Mouse (Mus musculus) erythroid progenitor cell, adult 5-6 weeks (primary cell): ENCODE measurements around the gene Ccdc6. TPM values are rescaled to one million over a fixed set of nuclear protein-coding genes. Genes with fewer than 3 reads are reported as not detected.

Source experiments
- ATAC-seq: replicated peaks from 2 replicates; pipeline ENCODE4 v1.8.0; 2016; ENCODE audit warnings: moderate number of reproducible peaks, mild to moderate bottlenecking, moderate TSS enrichment, inconsistent platforms; ENCODE audit not compliant: poor library complexity, low FRiP score, severe bottlenecking
- total RNA-seq, 2 experiments: library from RNA; stranded (forward) in 1 of 2; stranded (reverse) in 1 of 2; fragments of 150-400 nt in 1 of 2; fragments of 186-747, 209-891 nt in 1 of 2; gene quantifications; 2 replicates each; pipeline versions ENCODE4 v1.2.3 to v1.2.4; 2015 to 2017; ENCODE audit warnings: low replicate concordance in 2 of 2

The Ccdc6 gene
- total RNA-seq, 2 experiments from 2014 or later = 25.2 to 46.6 TPM

DNA sequence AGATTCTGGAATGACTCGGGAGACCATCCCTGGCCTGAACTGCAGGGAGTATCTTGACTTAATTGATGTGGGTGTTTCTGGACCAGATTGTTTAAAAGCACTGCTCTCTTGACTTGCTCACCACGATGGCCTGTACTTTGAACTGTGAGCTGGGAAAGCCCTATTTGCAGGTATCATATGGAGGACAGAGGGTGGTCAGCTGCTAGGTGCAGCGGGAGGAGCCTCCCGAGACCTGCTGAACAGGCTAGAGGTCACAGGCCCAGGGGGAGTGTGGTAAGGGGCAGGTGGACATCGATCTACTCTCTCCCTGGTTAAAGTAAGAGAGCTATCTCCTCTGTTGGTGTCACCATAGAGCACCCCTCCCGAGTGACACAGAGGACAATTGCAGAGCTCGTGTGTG is 28.6 kb downstream of the Ccdc6 start:
- ATAC-seq = no peak

DNA sequence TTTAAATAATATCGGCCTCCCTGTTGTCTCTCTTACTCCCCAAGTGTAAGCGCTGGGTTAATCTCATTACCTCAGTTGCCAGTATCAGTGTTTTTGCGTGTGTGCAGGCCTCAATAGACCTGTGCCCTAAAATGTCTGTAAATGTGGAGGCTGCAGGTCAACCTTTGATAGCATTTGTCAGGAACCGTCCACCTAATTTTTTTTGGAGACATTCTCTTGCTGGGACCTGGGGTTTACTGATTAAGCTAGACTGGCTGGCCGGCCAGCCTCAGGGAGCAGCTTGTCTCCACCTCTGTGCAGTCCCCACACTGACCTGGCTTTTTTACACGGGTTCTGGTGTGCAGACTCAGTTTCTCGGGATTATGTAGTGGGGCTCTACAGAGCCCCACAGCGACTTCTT is 30.4 kb downstream of the Ccdc6 start:
- ATAC-seq = peak; percentile 85

DNA sequence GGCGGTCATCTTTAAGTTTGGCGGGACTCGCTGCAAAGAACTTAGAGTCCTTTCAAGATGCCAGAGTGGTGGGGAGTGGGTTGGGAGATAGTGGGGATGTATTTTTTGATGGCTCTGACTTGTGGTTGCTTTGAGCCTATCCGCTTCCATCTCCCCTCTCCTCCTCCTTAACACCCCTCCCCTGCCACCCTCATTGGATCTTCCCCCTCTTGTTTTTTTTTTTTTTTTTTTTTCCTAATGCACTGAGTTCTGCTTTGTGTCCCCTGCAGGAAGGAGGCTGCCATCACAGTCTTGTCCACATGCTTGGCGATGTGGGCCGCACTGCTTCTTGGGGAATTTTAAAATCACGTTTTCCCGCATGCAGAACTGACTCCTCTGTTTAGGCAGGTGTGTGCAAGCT is 31.5 kb downstream of the Ccdc6 start:
- ATAC-seq = no peak

DNA sequence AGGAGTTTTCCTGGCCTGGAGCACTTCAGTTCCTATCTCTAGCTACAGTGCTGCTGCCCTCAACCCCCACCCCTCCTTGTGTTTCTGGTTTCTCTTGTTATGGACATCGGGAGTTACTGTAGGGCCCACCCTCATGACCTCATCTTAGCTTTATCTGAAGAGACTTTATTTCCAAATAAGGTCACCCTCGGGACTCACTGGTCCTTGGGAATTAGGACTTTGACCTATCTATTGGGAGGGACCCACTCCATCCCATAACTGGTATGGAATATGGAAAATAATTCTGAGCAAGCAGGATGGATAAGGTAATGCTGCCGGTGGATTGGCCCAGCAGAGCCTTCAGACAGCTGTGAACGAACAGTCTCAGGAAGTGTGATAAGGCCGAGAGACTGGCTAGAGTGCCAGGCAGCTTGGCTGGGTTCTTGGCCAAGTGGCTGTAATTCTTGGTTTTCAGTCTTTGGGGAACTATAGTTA is 35.2 kb downstream of the Ccdc6 start:
- peak; percentile 47; the same call in 1 of the 2 replicates for ATAC-seq

DNA sequence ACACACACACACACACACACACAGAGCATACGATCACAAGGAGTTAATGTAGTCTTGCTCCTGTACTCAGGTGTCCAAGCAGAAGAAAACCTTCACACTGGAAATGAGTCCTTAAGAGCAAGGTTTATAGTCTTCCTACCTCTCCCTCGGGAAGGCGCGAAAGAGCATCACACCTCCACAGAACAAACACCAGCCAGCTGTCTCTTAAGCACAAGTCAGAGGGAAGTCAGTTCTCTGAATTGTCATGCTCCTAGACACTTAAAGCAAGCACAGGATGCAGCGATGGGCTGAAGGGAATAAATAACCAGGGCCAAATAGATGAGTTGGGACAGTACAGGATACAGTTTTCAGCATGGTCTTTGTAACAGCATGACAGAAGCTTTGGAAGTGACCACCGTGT is 35.8 kb downstream of the Ccdc6 start:
- no peak for ATAC-seq

DNA sequence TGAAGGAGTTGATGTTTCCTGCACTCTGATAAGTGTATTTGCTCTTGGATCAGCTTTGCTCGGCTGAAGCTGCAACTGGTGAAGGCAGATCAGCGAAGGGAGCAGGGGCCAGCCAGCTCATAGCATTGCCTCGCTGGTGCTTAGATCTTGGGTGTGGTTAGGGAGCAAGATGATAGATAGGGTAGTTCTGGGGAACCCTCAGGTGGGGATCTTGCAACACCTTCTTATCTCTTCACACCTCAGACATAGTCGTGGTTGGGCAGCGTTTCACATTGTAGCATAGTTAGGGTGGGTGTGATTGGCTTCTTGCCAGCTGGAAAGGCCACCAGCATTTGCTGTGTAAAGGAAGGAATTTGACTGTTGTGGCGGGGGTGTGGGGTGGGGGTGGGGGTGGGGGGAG is 36.3 kb downstream of the Ccdc6 start:
- ATAC-seq = peak; percentile 72

DNA sequence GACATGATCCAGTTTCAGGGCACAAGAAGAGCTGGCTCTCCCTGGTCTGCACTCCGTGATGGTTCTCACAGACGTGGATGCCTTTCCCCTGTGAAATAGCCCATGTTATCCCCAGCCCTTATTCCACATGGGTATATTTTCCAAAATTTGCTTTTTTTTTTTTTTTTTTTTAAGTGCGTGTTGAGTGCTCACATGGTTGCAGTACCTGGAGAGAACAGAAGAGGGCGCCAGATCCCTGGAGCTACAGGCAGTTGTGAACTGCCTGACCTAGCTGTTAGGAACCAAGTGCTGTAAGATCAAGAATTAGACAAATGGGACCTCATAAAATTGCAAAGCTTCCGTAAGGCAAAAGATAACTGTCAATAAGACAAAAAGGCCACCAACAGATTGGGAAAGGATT is 38.8 kb downstream of the Ccdc6 start:
- no peak for ATAC-seq

DNA sequence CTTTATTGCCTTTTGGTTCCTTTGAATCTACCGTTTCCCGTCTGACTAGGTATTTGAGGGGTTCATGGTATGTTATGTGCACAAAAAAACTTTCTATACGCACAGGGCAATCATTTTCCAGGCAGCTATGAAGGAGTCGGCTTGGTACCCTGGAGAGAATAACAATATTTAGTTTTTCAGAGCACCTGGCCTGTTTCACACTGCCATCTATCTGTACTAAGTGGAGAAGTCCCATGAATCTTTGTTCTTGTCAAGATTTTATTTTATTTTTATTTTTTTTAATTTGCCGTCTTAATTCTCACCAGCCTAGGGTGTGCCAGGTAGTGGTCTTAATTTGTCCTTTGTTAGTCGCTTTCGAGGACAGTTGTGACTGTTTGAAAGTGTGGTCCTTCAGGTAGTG is 40.7 kb downstream of the Ccdc6 start:
- ATAC-seq = no peak

DNA sequence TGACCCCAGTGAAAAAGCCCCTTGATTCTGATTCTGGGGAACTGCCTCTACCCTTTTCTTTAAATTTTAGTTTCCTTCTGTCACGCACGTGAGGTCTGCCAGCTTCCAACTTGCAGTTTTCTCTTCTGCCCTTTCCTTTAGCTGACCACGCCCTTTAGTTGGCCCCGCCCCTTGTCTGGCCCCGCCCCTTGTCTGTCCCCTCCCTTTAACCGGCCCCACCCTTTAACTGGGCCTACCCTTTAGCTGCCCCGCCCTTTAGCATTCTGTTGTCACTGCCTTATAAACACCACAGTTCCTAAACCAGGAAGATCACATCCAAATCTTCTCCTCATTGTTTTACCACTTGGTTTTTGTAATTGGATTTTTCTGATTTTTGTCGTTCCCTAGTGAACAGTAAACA is 41.2 kb downstream of the Ccdc6 start:
- ATAC-seq = peak; percentile 75

DNA sequence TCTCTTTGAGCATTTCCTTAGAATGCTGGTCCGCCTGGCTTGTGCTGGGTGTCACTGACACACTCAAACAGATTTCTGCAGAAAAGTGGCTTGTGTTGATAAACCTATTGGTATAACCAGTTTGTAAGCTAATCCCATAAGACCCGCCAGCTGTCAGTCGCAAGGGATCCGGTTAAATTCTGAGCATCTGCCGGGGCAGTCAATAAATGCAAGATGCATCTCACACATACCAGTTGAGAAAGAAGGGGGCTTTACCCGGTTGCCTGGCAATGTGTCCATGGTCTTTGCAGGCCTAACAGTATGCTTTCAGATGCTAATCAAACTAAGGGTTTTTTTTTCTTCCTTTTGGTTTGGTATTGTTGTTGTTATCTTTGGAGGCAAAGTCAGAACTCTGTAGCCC is 42.4 kb downstream of the Ccdc6 start:
- ATAC-seq = no peak

DNA sequence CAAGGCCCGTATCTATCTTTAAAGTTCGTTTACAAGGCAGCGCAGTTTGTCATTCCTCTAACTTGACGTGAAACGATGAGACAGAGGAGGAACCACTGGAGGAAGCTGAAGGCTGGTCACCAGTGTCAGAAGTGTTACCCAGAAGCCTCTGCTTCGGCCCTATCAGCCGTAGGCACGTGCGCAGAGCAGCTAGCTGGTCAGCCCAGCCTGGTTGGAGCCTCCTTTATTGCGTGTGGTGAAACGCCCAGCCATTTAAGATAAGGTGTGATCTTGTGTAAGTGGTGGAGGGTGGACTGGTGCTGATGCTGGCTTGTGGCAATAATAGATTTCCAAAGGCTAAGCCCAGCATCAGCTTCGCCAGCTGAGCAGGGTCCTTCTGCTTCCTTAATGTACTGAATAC is 43.5 kb downstream of the Ccdc6 start:
- peak; percentile 78 for ATAC-seq

DNA sequence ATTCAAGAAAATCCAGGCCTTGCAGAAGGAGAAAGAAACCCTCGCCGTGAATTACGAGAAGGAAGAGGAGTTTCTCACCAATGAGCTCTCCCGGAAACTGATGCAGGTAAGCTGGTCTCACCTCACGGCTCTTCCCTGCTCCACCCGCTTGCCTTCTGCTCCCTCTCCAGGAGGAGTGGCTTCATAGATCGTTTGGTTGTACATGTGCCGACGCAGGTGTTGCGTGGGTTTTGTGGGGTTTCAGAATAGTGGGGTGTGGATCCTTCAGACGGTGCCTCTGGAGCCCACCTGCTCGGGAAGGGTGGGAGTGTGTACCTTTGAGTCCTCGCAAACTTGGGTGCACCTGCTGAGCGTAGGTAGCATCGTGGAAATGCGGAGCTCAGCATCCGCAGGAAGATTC is 45.7 kb downstream of the Ccdc6 start:
- ATAC-seq = no peak

DNA sequence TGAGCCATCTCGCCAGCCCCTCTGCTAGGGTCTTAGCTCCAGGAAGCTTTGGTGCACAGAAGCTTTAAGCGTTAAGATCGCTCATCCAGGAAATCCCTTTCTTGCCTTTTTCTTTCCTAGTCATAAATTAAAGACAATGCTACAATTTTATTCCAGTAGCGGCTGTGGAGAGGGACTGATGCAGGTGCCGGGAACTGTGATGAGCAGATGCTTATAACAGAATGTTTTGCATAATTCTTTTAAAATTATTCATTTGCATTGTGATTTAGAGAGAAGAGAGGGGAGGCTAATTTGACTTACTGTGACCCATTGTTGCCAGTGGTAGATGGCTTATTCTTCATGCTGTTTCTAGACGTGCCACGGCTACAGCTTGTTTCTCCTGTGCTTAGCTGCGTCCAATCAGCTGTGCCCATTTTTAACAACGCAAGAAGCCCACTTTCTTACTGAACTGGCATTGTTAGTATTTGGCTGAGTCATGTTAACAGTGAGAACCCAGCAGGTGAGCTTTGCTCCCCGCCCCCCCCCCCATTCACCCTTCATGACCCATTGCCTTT is 47.2 kb downstream of the Ccdc6 start:
- no peak for ATAC-seq

DNA sequence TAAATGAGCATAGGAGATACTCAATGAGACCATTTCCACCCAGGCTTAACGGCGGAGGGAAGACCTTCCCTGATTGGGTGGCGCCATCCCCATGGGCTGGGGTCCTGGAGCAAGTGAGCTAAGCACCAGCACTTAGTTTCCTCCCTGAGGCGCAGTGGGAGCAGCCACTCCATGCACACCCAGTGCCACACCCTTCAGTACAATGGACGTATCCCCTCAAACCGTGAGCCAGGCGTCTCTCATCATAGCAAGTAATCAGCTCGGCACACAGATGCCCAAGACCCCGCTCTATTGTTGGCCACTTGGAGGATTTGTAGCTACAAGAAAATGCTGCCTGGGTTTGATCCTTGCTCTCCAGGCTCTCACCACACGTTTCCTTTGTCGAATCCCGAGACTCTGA is 49.0 kb downstream of the Ccdc6 start:
- no peak for ATAC-seq

DNA sequence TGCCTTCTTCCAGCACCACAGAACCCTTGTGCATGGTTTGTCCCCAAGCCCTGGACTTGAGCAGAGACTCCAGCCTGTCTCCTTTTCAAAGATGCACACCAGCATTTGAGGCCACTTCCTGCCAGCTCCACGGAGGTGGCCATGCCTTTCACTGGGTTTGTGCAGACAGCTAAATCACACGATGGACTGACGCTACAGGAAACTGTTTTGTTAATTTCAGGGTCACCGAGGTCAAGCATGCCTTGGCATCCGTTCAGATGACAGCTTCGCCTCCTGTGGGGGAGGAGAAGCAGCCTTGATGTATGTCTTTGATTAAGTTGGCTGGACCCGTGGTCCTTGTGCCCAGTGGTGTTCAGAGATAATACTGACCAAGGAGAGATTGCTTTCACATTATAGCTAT is 52.2 kb downstream of the Ccdc6 start:
- no peak for ATAC-seq

DNA sequence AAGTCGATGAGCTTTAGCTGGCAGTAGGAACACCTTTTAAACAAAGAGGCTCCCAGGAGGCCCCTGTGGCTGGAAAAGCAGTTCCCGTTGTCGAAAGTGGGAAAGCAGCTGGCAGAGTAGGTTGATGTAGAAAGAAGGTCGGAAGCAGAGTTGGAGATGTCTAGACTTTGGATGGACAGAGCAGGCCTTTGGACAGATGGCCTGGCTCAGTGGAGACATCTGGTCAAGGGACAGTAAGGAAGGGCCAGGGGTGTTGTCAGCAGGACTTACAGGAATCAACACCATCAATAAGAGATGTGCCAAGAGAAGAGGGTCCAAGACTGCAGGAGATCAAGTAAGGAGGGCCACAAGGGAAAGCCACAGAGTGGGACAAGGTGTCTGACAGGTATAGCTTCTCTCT is 53.4 kb downstream of the Ccdc6 start:
- no peak for ATAC-seq

DNA sequence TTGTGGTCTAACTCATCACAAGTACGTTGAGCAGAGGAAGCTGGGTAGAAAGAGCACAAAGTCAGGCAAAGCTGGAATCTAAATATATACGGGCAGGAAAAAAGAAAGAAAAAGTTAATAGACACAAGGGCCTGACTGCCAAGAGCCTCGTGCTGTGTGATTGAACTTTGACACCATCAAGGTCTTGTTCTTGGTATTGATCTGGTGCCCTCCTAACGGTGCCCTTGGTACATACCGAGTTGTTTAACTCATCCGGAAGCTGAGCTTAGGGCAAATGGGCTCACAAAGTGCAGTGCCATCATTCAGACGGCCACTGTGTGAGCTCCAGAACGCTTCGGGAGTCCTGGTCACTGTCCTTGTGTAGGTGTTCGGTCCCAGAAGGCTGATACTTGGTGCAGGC is 54.2 kb downstream of the Ccdc6 start:
- no peak for ATAC-seq

DNA sequence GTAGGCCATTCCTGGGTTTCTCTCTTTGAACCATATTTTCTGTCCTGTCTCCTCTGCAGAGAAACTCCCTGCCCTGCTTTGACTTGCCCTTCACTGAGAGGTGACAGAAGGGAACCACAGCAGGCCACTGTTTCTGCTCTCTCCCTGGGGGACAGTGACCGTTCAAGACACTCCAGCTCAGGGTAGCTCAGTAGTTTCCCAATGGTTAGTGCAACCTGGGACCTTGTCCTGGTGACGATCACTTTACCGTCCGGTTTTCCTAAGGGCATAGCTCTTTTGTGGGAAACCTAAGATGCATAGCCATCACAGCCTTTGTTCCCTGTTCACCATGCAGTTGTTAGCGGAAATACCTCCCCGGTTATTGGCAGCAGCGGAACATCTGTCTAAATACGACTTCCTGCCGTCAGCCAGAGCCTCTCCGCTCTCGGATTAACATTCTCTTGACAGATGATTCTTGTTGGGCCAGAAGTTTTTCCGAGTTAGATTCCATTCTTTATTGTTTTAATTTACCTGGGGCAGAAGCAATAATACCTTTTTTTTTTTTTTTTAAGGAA is 55.3 kb downstream of the Ccdc6 start:
- ATAC-seq = no peak

DNA sequence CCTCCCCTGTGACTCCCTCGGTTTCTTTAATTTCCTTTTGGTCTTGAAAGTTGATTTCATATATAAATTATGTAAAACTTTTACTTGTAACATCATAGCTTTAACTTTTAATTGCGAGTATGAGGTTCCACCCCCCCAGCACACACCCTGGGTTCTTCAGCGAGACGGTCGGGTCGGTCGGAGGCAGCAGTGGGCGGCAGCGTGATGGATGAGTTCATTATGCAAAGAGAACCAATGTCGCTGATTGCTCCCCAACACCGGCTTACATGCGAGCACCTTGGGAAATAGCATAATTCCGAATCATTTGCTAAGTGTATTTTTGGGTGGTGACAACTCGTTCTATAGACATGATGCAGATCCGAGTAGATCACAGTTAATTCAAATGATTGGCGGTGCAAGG is 56.9 kb downstream of the Ccdc6 start:
- ATAC-seq = no peak

DNA sequence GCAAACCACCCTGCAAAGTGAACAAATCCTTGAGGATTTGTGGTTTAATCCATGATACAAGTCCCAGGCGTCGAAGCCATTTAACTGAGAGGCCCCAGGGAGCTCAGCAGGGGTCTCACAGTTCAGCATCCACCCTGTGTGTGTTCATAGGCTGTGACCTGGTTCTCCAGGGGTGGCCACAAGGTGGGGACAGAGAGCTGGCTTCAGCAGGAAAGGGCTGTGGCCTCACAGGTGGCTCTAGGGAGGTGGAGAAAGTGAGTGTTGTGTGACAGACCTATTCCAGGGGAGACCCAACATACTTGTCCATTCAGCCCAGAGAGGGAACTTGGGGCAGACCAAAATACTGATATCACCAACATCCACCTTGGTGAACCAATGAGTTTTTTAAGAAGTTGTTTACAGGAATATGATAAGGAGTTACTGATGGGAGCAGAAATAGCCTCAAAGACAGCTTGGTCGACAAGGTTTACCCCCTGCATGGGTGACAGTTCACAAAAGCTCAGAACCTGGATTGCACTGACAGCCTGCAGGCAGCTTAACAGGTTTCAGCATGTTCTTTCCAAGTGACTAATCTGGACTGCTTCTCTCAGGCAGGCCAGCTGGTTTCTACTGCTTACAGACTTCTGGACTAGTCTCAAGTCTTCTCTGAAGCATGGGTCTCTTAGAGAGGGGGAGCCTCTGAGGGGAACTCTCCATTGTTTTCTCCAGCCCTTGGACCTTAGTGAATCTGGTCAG is 59.7 kb downstream of the Ccdc6 start:
- peak; percentile 73; the same call in 1 of the 2 replicates for ATAC-seq

DNA sequence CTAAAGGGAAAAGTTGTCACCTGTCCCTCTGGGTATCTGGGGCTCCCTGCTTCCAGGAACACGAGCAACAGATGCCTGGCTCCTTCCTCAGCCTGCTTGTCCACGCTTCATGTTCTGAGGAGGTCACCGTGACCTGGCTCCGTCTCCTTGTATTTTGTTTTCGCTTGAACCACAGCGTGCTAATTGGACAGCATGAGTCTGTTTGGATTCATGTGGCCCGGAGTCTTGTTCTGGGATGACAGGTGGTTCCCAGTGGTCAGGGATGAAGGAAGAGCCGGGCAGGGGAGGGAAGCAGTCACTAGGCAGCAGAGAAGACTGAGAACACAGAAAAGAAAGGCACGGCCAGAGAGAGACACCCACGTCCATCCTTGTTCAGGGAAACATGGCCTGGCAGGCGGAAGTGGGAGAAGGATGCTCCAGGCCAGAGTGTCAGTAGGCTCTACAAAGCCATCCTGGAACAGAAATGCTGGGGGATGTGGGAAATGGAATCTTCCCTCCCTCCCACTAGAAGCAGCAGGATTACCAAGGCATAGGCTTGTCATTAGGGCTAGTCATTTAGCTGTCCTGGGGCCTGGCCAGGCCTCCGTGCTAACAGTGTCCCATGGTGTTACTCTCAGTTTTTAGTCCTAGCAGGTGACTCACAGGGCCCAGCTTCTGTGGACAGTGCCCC is 62.9 kb downstream of the Ccdc6 start:
- no peak for ATAC-seq
